Mouse (Mus musculus) heart, embryonic 13.5 days (tissue): ENCODE results near the gene Irf2. TPM values are rescaled to one million over a fixed set of nuclear protein-coding genes. Genes with fewer than 3 reads are reported as not detected.

Source experiments
- ATAC-seq: fragments of 200-750 bp; cut with Nextera tagmentation; 2 replicates; pipeline ENCODE4 v1.8.0; 2017; ENCODE audit warnings: moderate TSS enrichment; ENCODE audit not compliant: insufficient number of reproducible peaks, low FRiP score, low TSS enrichment; ENCODE audit errors: extremely low read depth
- H3K27ac ChIP-seq: fragments of 300-500 bp; sonication (generic); replicated peaks from 2 replicates; pipeline ENCODE4 v1.5.1; 2015; ENCODE audit warnings: moderate library complexity, mild to moderate bottlenecking, inconsistent platforms
- H3K27me3 ChIP-seq: fragments of 300-500 bp; sonication (generic); replicated peaks from 2 replicates; pipeline ENCODE4 v1.6.1; 2015; ENCODE audit warnings: mild to moderate bottlenecking, inconsistent platforms
- H3K36me3 ChIP-seq: fragments of 300-500 bp; sonication (generic); 2 replicates; pipeline ENCODE4 v1.6.1; 2015; ENCODE audit warnings: mild to moderate bottlenecking, inconsistent platforms
- H3K4me1 ChIP-seq: fragments of 300-500 bp; sonication (generic); 2 replicates; pipeline ENCODE4 v1.6.1; 2015; ENCODE audit warnings: inconsistent platforms
- H3K4me2 ChIP-seq: fragments of 300-500 bp; sonication (generic); 2 replicates; pipeline ENCODE4 v1.6.1; 2015; ENCODE audit warnings: inconsistent platforms, mild to moderate bottlenecking, moderate library complexity
- H3K4me3 ChIP-seq: fragments of 300-500 bp; sonication (generic); 2 replicates; pipeline ENCODE4 v1.5.1; 2015; ENCODE audit warnings: moderate library complexity, mild to moderate bottlenecking, inconsistent platforms
- H3K9ac ChIP-seq: fragments of 300-500 bp; sonication (generic); 2 replicates; pipeline ENCODE4 v1.6.1; 2015; ENCODE audit warnings: inconsistent platforms, mild to moderate bottlenecking, moderate library complexity
- H3K9me3 ChIP-seq: fragments of 300-500 bp; sonication (generic); 2 replicates; pipeline ENCODE4 v1.6.1; 2016; ENCODE audit warnings: inconsistent platforms
- WGBS: fragments of 180-500 bp; shearing (Covaris S2); methylation state at CpG from one replicate; pipeline ENCODE4 v1.1.7; 2015; ENCODE audit warnings: mixed read lengths; 5-methylcytosine and 5-hydroxymethylcytosine counted together
- polyA plus RNA-seq: library from polyadenylated mRNA; unstranded; fragments of >200 nt; fragmentation: Nextera tagmentation; extraction: Ambion mirVana; gene quantifications from 2 replicates; pipeline ENCODE4 v1.2.1, GENCODE M21; 2015

Gene Irf2
- polyA plus RNA-seq, 1 experiment from 2014 or later, result 10.8 TPM

DNA sequence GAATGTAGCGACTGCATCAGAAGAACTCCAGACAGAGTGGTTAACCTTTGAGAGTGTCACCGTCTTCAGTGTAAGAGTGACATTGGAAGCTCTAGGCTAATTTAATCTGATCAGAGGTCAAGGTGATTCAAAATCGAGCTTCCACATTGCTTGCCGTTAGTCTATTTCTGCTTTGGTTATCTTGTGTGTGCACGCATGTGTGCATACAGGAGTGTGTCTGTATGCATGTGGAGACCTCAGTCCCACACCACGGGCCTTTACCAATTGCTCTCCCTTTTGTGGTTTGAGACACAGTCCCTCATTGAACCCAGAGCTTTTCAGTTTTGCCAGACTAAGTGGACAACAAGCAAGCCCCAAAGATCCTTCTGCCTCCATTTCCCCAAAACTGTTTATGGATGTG, 46.4 kb downstream of the Irf2 start:
- Histone ChIP-seq H3K9me3 (0 out of 2 replicates have a peak, but pooled peaks cover 3% of the 10 kb centered on the region), H3K4me3 (no peak overlapping the region), H3K4me2 (no peak overlapping the region), H3K4me1 (peaks cover 19% of the 10 kb centered on the region), H3K27me3 (no peaks in the 10 kb centered on the region), H3K36me3 (peaks cover 15% of the 10 kb centered on the region), H3K27ac (no peak overlapping the region), H3K9ac (no peak overlapping the region)
- 73% methylated on average over 6 of the region's 6 CpGs for WGBS
- ATAC-seq, result no peak

DNA sequence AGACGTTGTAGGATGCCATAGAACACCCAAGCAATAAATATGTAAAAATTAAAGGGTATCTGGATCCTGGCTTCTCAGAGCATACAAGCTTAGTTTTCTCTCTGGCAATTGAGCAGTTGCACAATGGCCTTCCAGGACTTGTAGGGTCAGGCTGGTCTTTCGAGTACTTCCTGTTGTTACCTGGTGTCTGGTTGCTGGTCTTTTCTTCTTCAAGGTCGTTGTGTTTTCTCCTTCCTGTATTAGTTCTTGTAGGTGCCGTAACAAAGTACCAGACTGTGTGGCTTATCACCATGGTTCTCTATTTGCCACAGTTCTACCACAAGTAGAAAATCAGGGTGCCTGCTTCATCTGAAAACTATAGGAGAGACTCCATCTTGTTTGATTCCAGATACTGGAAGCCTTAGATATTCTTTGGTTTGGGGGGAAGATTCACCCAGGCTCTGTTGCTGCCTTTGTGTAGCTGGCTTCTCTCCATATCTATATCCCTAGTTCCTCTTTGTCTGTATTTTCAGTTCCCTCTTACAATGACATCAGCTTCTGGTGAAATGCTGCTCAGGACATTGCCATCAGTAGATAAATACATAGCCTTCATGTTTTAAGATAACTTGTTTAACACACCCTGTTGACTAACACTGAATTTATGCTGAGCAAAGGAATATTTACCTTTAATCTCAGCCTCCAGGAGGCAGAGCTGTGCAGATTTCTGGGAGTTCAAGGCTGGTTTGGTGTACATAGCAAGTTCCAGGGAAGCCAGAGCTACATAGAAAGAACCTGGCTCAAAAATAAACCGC, 49.8 kb downstream of the Irf2 start:
- no peak for ATAC-seq
- Histone ChIP-seq H3K4me2 (no peak overlapping the region), H3K4me1 (peaks cover 37% of the 10 kb centered on the region), H3K27ac (0 out of 2 replicates have a peak overlapping the region, but pooled peaks have one; percentile 0), H3K27me3 (no peaks in the 10 kb centered on the region), H3K36me3 (peaks cover 19% of the 10 kb centered on the region), H3K4me3 (no peak overlapping the region), H3K9me3 (0 out of 2 replicates have a peak, but pooled peaks cover 3% of the 10 kb centered on the region), H3K9ac (no peak overlapping the region)
- WGBS, result 65% methylated on average over 5 of the region's 5 CpGs

DNA sequence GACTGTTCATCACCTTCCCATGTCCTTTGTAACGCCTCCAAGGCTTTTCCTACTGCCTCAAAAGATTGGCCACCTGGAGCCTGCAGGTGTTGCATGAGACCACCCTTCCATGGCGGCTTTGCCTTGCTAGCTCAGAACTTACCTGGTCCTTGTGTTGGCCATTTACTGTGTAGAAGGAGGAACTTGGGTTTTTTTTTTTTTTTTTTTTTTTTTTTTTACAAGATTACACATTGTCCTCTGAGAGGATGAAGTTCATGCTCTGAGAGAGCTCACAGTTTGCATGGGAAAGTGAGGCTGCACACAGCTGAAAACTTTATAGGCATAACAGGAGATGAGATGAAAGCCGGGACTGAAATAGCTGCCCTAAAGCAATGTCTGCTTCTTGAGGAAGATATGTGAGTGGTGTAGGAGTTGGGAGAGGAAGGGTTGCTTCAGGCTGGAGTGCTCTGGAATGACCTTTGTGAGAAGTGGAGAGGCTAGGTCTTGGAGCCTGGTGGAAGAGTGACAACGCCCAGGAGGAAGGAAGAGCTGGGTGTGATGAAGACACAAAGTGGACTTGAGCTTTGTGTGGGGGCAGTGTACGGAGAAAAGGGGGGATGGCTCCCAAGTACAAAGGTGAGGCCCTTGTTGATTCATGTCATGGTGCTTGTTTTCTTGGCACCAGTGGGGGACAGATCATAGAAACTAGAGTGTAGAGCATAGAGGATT, 52.3 kb downstream of the Irf2 start:
- ATAC-seq, result no peak
- Histone ChIP-seq H3K36me3 (peaks cover 36% of the 10 kb centered on the region), H3K9me3 (0 out of 2 replicates have a peak, but pooled peaks cover 3% of the 10 kb centered on the region), H3K27ac (no peak overlapping the region), H3K4me1 (peaks cover 34% of the 10 kb centered on the region), H3K27me3 (no peaks in the 10 kb centered on the region), H3K9ac (no peak overlapping the region), H3K4me3 (no peak overlapping the region), H3K4me2 (no peak overlapping the region)
- WGBS, result 77% methylated on average over 5 of the region's 5 CpGs

DNA sequence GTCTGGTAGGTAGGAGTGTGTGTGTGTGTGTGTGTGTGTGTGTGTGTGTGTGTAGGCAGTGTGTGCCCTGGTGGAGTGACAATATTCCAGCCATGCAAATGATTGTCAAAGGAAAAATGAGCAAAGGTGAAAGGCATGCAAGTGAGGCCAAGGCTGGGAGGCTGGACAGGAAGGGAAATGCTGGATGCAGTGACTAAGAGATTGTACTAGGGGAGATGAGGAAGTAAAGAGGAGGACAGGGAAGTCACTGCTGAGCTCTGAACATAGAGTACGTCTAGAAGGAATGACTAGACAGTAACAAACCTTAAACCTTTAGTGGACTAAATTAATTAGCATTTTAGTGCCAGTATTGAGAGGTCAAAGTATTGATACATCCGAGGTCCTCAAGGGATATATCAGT, 53.1 kb downstream of the Irf2 start:
- H3K4me3 ChIP-seq, result no peak overlapping the region
- H3K9me3 ChIP-seq, result 0 out of 2 replicates have a peak, but pooled peaks cover 3% of the 10 kb centered on the region
- H3K9ac ChIP-seq, result no peak overlapping the region
- peaks cover 34% of the 10 kb centered on the region for H3K4me1 ChIP-seq
- H3K27ac ChIP-seq, result no peak overlapping the region
- no peak for ATAC-seq
- 54% methylated on average over 2 of the region's 2 CpGs for WGBS
- no peak overlapping the region for H3K4me2 ChIP-seq
- no peaks in the 10 kb centered on the region for H3K27me3 ChIP-seq
- H3K36me3 ChIP-seq, result peaks cover 43% of the 10 kb centered on the region

DNA sequence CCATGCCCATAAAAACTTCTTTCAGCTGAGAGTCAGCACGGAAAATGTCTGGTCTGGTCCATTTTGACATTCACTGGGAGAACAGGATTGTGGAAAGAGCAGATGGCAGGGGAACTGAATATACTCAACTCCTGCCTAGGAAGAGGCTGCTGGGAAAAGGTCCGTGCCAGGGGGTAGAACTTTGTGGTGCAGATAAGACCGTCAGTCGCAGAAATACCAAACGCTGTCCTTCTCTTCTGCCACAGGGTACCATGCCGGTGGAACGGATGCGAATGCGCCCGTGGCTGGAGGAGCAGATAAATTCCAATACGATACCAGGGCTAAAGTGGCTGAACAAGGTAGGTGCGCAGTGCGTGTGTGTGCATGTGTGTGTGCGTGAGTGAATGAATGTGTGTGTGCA, 53.7 kb downstream of the Irf2 start:
- ATAC-seq, result no peak
- H3K9me3 ChIP-seq, result 0 out of 2 replicates have a peak, but pooled peaks cover 3% of the 10 kb centered on the region
- WGBS, result 87% methylated on average over 14 of the region's 14 CpGs
- no peak overlapping the region for H3K9ac ChIP-seq
- no peak overlapping the region for H3K27ac ChIP-seq
- peaks cover 49% of the 10 kb centered on the region for H3K36me3 ChIP-seq
- no peak overlapping the region for H3K4me3 ChIP-seq
- no peak overlapping the region for H3K4me2 ChIP-seq
- peaks cover 34% of the 10 kb centered on the region for H3K4me1 ChIP-seq
- no peaks in the 10 kb centered on the region for H3K27me3 ChIP-seq

DNA sequence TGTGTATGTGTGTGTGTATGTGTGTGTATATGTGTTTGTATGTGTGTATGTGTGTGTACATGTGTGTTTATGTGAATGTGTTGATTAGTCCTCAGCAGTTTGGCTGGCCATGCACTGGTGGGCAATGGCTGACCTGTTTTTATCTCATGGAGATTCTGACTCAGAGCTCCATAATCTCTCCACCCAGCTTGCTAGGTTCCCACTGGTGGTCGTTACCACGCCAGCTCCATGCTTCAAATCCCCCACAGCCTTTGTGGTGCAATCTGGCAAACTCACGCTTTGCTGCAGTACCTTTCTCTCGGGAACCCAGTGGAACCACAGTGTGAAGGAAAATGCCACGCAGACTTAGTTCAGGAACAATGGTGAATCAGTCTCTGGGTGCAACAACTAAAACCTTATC, 54.8 kb downstream of the Irf2 start:
- H3K4me2 ChIP-seq, result no peak overlapping the region
- H3K9ac ChIP-seq, result no peak overlapping the region
- H3K27ac ChIP-seq, result no peak overlapping the region
- no peaks in the 10 kb centered on the region for H3K9me3 ChIP-seq
- no peak for ATAC-seq
- peaks cover 27% of the 10 kb centered on the region for H3K4me1 ChIP-seq
- WGBS, result 72% methylated on average over 5 of the region's 5 CpGs
- no peaks in the 10 kb centered on the region for H3K27me3 ChIP-seq
- no peak overlapping the region for H3K4me3 ChIP-seq
- peaks cover 55% of the 10 kb centered on the region for H3K36me3 ChIP-seq

DNA sequence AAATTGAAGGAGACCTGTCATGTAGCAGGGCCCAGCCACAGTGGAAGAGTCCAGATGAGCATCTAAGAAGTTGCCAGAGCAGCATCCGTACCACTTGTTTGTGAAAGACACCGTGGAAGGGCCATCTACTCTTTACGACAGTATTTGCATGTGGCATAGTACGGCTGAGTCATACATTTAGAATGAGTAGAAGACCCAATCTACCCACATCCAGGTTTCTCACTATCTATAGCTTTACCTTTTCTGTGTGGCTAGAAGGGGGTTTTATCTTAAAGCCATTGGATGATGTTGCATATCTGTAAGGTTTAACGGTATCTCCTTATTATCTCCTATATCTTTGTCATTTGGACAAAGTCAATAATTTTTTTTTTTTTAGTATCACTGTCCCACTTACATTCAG, 59.7 kb downstream of the Irf2 start:
- no peak overlapping the region for H3K4me2 ChIP-seq
- H3K36me3 ChIP-seq, result peaks cover 50% of the 10 kb centered on the region
- H3K4me3 ChIP-seq, result no peak overlapping the region
- WGBS, result 91% methylated on average over 5 of the region's 5 CpGs
- no peak for ATAC-seq
- H3K9ac ChIP-seq, result no peak overlapping the region
- no peaks in the 10 kb centered on the region for H3K9me3 ChIP-seq
- H3K4me1 ChIP-seq, result peaks cover 10% of the 10 kb centered on the region
- no peak overlapping the region for H3K27ac ChIP-seq
- H3K27me3 ChIP-seq, result no peaks in the 10 kb centered on the region

DNA sequence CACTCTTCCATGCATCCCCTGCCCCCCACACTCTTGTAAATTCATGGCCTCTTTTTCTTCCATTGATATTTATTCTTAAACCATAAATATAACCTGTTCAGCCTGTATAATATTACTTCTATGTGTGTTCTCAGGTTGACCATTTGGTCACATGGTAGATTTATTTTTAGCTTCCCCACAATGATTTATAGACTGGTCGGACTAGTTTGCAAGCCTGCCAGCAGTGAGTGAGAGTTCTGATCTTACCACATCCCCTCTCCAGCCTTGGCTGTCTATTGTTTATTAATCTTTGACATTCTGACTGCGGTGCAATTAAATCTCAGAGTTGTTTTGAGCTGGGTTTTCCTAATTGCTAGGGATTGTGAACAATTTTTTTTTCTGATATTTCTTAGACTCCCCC, 60.2 kb downstream of the Irf2 start:
- H3K27me3 ChIP-seq, result no peaks in the 10 kb centered on the region
- 64% methylated on average over 2 of the region's 2 CpGs for WGBS
- no peak overlapping the region for H3K27ac ChIP-seq
- ATAC-seq, result no peak
- H3K9me3 ChIP-seq, result no peaks in the 10 kb centered on the region
- no peak overlapping the region for H3K9ac ChIP-seq
- peaks cover 10% of the 10 kb centered on the region for H3K4me1 ChIP-seq
- no peak overlapping the region for H3K4me3 ChIP-seq
- H3K4me2 ChIP-seq, result no peak overlapping the region
- H3K36me3 ChIP-seq, result peaks cover 45% of the 10 kb centered on the region

DNA sequence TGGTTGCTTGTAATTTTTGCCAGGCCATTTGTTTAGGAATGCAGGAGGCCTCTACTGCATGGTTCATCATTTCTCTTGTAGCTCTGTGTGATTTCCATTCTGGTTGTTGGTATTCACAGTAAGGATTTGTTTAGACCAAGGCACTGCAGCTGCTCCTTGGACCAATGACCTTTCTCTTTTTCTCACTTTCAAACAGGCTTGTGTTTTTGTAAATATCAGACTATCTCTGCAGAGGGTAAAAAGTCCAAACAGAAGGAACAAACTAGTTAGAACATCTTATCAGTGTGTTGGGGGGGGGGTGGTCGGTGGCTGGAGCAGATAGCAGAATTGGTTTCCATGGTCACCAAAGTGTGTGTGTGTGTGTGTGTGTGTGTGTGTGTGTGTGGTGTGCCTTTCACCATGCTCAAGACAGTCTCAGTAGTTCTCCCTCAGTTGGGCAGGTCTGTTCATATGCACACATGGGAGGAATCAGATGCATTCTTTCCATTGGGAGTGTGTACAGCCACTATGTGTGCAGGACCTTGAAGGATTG, 61.7 kb downstream of the Irf2 start:
- Histone ChIP-seq H3K36me3 (peaks cover 40% of the 10 kb centered on the region), H3K27me3 (no peaks in the 10 kb centered on the region), H3K4me1 (peaks cover 10% of the 10 kb centered on the region), H3K4me2 (no peak overlapping the region), H3K9ac (no peak overlapping the region), H3K9me3 (no peaks in the 10 kb centered on the region), H3K27ac (no peak overlapping the region), H3K4me3 (no peak overlapping the region)
- no peak for ATAC-seq
- WGBS, result 0% methylated on average over 1 of the region's 1 CpGs

DNA sequence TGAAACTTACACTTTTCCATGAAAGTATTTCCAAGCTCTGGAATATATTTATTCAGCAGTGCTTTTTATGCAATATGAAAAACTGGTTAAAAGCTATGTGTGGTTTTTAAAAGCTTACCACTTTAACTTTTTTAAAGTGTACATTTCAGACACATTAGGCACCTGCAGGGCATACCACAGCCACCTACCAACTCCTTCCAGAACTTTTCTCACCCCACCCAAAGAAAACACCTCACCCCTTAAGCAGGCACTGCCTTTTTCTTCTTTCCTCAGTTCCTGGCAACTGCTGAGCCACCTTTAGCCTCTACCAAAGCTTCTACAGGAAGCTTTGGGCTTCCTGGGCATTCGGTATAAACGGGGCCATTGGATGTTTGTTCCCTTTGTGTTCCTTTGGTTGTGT, 62.5 kb downstream of the Irf2 start:
- Histone ChIP-seq H3K4me1 (peaks cover 10% of the 10 kb centered on the region), H3K27ac (no peak overlapping the region), H3K36me3 (peaks cover 41% of the 10 kb centered on the region), H3K9me3 (no peaks in the 10 kb centered on the region), H3K4me3 (no peak overlapping the region), H3K9ac (no peak overlapping the region), H3K27me3 (no peaks in the 10 kb centered on the region), H3K4me2 (no peak overlapping the region)
- WGBS, result 73% methylated on average over 2 of the region's 2 CpGs
- ATAC-seq, result no peak

DNA sequence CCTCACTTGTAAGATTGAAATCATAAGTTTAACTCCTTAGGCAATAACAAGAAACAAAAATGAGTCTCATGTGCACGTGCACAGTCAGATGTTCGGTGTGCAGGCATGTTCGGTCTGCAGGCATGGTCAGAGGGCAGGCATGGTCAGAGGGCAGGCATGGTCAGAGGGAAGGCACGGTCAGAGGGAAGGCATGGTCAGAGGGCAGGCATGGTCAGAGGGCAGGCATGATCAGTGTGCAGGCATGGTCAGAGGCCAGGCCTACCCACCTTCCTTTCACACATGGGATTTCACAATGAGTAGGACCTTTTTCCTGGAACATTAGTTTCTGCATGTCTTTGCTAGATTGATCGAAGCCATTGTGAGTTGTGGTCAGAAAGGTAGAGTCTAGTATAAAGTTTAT, 65.2 kb downstream of the Irf2 start:
- H3K9ac ChIP-seq, result no peak overlapping the region
- H3K36me3 ChIP-seq, result peaks cover 41% of the 10 kb centered on the region
- H3K27ac ChIP-seq, result no peak overlapping the region
- no peak for ATAC-seq
- H3K9me3 ChIP-seq, result no peaks in the 10 kb centered on the region
- peaks cover 8% of the 10 kb centered on the region for H3K4me1 ChIP-seq
- no peak overlapping the region for H3K4me2 ChIP-seq
- H3K27me3 ChIP-seq, result no peaks in the 10 kb centered on the region
- no peak overlapping the region for H3K4me3 ChIP-seq
- WGBS, result 91% methylated on average over 5 of the region's 5 CpGs
